Mouse (Mus musculus): ENCODE data around the gene Tex12. TPM values are rescaled to one million over a fixed set of nuclear protein-coding genes. Genes with fewer than 3 reads are reported as not detected.

Tex12 gene
- polyA plus RNA-seq (2015; fragmentation: Nextera tagmentation; extraction: Ambion mirVana) = 0.17 TPM in 1 of 2 replicates, not detected in the other

DNA sequence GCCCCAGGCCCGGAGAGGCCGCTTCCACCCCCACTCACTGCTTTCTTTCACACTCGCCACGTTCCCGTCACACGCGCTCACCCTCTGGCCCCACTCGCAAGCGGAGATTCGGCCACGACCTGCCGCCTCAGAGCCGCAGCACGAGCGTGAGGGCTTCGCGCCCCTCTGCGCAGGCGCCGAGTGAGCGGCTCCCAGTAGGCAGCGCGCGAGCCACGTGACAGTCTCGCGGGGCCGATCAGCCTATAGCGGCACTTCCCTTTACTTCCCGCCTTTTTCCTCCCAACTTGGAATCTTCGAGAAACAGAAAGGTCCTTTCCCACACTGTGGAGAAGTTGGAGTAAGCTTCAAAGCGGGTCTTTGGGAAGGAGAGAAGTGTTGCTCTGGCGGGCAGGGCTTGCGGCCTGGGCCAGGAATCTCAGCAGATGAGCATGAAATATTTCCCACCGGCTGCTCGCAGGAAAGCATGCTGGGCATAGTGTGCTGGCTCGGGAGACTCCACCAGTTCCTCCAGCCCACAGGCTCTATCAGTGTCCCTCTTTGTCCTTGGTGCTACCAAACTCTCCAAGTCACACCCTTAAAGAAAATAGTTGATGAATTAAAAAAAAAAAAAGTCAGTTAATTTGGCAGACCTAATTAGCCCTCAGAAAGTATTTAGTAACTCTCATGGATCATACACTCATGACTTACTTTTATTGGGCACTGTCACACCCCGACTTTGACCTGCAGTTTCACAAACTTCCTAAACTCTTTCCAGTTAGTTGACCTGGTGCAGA, at the start of gene Tex12:
Tex12 (minus strand) TSS at position 181 of the 773 bp plus-strand sequence.
- 87% methylated on average over 38 of the region's 38 CpGs for WGBS
- no peaks in the 10 kb centered on the region for H3K27me3 ChIP-seq
- no peak within 1 kb of the TSS for H3K4me2 ChIP-seq
- H3K27ac ChIP-seq (replicated peaks) = no peak within 1 kb of the TSS
- no peak within 1 kb of the TSS for H3K9ac ChIP-seq
- no peak for ATAC-seq (ENCODE audit: low FRiP score, low read depth)
- H3K4me3 ChIP-seq = no peak within 1 kb of the TSS
- no peaks in the 10 kb centered on the region for H3K4me1 ChIP-seq (replicated peaks)
- no peaks in the 10 kb centered on the region for H3K9me3 ChIP-seq
- no peaks in the 10 kb centered on the region for H3K36me3 ChIP-seq

DNA sequence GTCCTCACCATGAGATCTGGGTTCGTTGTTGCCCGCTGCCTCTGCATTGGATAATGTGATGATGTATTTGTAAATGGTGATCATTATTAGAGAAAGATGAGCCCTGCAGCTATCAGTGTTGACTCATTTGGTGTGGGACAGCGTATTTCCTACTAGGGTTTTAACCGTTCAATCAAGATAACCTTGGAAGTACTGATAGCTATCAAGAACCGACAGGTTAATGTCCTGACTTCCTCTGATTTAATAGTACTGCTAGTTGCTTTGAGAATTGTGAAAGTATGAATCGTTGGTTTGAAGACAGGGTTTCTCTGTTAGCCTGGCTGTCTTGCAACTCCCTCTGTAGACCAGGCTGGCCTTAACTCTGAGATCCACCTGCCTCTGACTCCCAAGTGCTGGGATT, 43.2 kb upstream of the Tex12 start:
- peak overlapping the region; percentile 91 for H3K27ac ChIP-seq (replicated peaks)
- H3K36me3 ChIP-seq = peaks cover 39% of the 10 kb centered on the region
- ATAC-seq (ENCODE audit: low FRiP score, low read depth) = no peak
- peak overlapping the region; percentile 70 for H3K4me3 ChIP-seq
- 6% methylated on average over 6 of the region's 6 CpGs for WGBS
- H3K27me3 ChIP-seq = no peaks in the 10 kb centered on the region
- H3K9me3 ChIP-seq = no peaks in the 10 kb centered on the region
- H3K4me2 ChIP-seq = peak overlapping the region; percentile 85
- peaks cover 36% of the 10 kb centered on the region for H3K4me1 ChIP-seq (replicated peaks)
- peak overlapping the region; percentile 70 for H3K9ac ChIP-seq

DNA sequence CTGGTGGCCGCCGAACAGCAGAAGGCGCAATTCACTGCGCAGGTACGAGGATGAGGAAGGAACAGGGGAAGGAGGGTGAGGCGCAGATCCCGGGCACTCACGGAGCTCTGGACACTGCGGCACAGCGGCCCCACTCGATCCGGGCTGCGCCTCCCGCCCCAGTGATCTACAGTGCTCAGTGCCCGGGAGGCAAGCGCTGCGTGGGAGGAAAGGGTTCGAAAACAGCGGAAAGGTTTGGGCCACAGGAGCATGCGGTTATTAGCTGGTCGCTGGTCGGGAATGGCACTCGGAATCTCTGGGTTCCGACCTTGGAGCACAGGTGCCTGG, 42.8 kb upstream of the Tex12 start:
- H3K27me3 ChIP-seq = no peaks in the 10 kb centered on the region
- H3K4me2 ChIP-seq = peak overlapping the region; percentile 85
- H3K36me3 ChIP-seq = peaks cover 42% of the 10 kb centered on the region
- H3K27ac ChIP-seq (replicated peaks) = peak overlapping the region; percentile 91
- peak overlapping the region; percentile 70 for H3K4me3 ChIP-seq
- peak overlapping the region; percentile 70 for H3K9ac ChIP-seq
- ATAC-seq (ENCODE audit: low FRiP score, low read depth) = peak; percentile 94
- no peaks in the 10 kb centered on the region for H3K9me3 ChIP-seq
- under 1% methylated on average over 24 of the region's 24 CpGs for WGBS
- peaks cover 36% of the 10 kb centered on the region for H3K4me1 ChIP-seq (replicated peaks)

DNA sequence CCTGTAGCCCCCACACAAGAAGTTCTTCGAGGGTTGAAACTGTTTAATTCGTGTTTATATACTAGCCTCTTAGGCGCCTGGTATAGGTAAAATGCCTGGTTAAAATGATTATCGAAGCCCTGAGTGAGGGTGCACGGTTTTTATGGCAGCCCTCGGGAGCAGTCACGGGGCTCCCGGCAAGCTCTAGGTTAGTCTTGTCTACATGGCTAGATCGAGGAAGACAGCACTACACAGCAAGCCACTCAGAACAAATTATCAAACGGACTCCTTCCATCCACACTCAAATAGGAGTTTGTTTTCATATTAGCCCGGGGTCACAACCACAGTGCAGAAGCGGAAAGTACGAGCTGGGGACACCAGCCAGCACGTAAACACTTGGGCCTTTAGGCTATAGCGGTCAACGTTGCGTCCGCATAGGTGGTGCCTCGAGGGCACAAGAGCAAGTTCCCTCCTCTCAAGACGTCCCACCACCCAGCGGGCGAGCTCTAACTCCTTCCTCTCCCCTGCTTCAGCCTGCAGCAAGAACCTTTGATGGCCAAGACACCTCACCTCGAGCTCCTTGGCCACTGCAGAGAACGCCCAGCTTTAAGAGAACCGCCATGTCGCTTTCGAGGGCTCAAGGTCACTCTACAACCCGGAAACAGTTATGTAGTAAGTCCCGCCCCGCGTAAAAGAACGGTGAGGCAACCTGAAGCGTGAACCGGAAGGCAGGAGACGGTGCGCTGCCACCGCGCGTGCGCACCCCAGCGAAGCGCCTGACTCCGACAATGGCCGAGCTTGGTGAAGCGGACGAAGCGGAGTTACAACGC, 42.3 kb upstream of the Tex12 start, which contains the start of the genes Sdhd and Timm8b:
Sdhd (minus strand) TSS at position 624 of the 809 bp plus-strand sequence.
Timm8b (plus strand) TSS at position 722 of the 809 bp plus-strand sequence.
- Histone ChIP-seq H3K4me3 (peak within 1 kb of the TSS; percentile 70), H3K4me2 (peak within 1 kb of the TSS; percentile 85), H3K27ac (replicated peaks) (peak within 1 kb of the TSS; percentile 91), H3K36me3 (peaks cover 46% of the 10 kb centered on the region), H3K27me3 (no peaks in the 10 kb centered on the region), H3K9me3 (no peaks in the 10 kb centered on the region), H3K4me1 (replicated peaks) (peaks cover 36% of the 10 kb centered on the region), H3K9ac (peak within 1 kb of the TSS; percentile 70)
- WGBS = 1% methylated on average over 48 of the region's 48 CpGs
- ATAC-seq (ENCODE audit: low FRiP score, low read depth) = peak; percentile 99

DNA sequence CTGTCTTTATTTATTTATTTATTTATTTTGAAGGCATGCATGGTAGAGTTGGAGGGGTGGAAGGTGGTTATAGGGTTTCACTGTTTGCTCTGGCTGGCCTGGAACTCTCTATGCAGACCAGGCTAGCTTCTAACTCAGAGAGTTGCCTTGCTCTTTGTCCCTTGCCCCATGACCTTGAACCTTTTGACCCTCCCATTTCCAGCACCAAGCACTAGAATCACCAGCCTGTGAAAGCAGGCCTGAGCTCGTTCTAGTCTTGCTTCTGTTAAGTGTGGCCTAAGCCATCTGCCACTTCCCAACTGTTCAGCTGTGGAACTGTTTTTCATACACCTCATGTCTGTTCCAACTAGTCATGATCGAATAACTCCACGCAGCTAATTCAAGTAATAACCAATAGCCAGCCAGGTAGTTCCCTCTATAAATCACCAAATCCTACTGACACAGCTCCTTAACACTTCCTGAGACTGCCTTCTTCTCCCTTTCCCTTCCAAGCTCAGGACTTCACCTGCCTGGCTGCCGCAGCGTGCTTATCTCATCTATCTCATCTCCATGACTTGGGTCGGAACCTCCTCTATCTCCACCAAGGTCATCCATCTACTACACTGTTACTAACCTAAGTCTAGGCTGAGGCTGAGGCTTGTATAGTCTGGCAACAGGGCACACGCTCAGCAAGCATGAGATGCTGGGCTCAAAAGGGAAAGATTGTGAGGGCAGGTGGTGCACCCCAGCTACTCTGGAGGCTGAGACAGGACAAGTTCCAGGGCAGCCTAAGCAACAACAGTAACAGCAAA, 41.1 kb upstream of the Tex12 start:
- Histone ChIP-seq H3K9me3 (no peaks in the 10 kb centered on the region), H3K27me3 (no peaks in the 10 kb centered on the region), H3K4me3 (peak overlapping the region; percentile 70), H3K9ac (peak overlapping the region; percentile 70; the same call in 1 of the 2 replicates), H3K36me3 (peaks cover 47% of the 10 kb centered on the region), H3K27ac (replicated peaks) (no peak overlapping the region), H3K4me2 (peak overlapping the region; percentile 85), H3K4me1 (replicated peaks) (peaks cover 36% of the 10 kb centered on the region)
- no peak for ATAC-seq (ENCODE audit: low FRiP score, low read depth)
- 94% methylated on average over 7 of the region's 7 CpGs for WGBS

DNA sequence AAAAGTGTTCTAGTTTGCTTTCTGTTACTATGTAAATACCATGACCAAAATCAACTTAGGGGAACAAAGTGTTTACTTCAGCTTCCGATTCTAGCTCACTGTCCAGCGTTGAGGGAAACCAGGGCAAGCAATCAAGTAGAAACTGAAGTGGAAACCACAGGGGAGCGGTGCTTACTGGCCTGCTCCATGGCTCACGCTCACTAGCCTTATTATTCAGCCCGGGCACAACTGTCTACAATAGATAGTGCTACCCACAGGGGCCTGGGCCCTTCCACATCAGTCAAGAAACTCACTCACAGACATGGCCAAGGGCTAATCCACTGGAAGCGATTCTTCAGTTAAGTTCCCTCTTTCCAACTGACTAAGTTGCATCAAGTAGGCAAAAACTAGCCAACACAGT, 40.4 kb upstream of the Tex12 start:
- ATAC-seq (ENCODE audit: low FRiP score, low read depth) = no peak
- no peaks in the 10 kb centered on the region for H3K27me3 ChIP-seq
- no peak overlapping the region for H3K4me3 ChIP-seq
- H3K4me2 ChIP-seq = peak overlapping the region; percentile 85; the same call in 1 of the 2 replicates
- H3K4me1 ChIP-seq (replicated peaks) = peaks cover 36% of the 10 kb centered on the region
- WGBS = 85% methylated on average over 6 of the region's 6 CpGs
- H3K9me3 ChIP-seq = no peaks in the 10 kb centered on the region
- H3K9ac ChIP-seq = no peak overlapping the region
- H3K36me3 ChIP-seq = peaks cover 52% of the 10 kb centered on the region
- H3K27ac ChIP-seq (replicated peaks) = no peak overlapping the region

DNA sequence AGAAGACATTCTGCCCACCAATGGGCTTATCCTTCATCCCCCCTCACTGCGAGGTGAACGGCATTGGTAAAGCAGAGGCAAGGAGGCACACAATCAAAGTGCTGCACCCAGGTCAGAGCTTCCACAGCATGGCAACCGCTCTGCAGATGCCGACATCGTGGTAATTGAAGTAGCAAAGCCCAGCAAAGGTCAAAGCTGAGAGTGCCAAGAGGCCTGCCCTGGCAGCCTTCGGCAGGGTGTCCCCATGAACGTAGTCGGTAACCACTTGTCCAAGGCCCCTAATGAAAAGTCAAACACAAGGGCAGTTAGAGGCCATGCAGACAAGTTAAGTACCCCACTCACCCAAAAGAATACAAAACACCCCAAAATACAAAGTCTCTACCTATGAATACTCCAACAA, 35.8 kb upstream of the Tex12 start:
- Histone ChIP-seq H3K9ac (no peak overlapping the region), H3K9me3 (no peaks in the 10 kb centered on the region), H3K4me2 (no peak overlapping the region), H3K36me3 (peaks cover 57% of the 10 kb centered on the region), H3K4me3 (no peak overlapping the region), H3K27me3 (no peaks in the 10 kb centered on the region), H3K27ac (replicated peaks) (no peak overlapping the region), H3K4me1 (replicated peaks) (peaks cover 10% of the 10 kb centered on the region)
- WGBS = 97% methylated on average over 8 of the region's 8 CpGs
- ATAC-seq (ENCODE audit: low FRiP score, low read depth) = no peak

DNA sequence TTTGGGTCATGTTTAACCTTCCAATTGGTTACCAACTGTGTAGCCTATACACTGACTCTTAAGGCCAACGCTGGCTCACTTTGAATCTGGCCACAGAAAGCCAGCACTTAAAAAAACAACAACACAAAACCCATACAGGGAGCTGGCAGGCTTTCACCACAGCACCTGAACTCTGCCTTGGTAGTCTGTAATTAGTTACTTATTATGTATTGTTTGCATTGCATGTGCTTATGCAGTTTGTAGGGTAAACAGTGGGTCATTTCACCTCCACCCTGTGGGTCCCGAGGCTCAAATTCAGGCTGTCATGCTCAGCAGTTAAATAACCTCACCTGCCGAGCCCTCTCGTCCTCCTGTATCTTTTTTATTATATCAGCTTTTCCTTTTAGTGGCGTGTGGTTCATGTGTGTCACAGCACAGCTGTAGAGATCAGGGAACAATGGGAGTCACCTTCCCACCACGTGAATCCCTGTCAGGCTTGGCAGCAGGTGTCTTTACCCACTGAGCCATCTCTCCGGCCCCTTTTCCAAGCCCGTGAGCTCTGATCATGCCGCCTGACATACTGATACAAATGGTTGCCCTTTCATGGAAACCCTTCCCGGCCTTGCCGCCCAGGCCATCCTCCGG, 33.8 kb upstream of the Tex12 start:
- no peaks in the 10 kb centered on the region for H3K4me1 ChIP-seq (replicated peaks)
- H3K27me3 ChIP-seq = no peaks in the 10 kb centered on the region
- no peak overlapping the region for H3K27ac ChIP-seq (replicated peaks)
- ATAC-seq (ENCODE audit: low FRiP score, low read depth) = no peak
- no peaks in the 10 kb centered on the region for H3K9me3 ChIP-seq
- WGBS = 76% methylated on average over 12 of the region's 12 CpGs
- no peak overlapping the region for H3K9ac ChIP-seq
- no peak overlapping the region for H3K4me3 ChIP-seq
- H3K36me3 ChIP-seq = peaks cover 49% of the 10 kb centered on the region
- no peak overlapping the region for H3K4me2 ChIP-seq

DNA sequence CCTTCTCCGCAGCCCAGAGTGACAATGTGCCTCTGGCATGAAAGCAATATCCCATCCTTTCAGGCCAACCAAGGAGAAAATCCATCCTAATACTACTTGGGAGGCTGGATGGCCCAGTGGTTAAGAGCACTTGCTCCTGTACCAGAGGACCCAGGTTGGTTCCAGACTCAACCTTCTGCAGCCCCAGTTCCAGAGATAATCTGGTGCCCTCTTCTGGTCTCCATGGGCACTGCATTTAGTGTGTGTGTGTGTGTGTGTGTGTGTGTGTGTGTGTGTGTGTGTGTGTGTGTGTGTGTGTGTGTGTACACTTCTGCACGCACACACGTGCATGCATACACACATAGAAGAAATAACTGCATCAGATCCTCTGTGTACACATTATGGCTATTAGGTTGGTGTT, 32.4 kb upstream of the Tex12 start:
- Histone ChIP-seq H3K4me3 (no peak overlapping the region), H3K4me1 (replicated peaks) (no peaks in the 10 kb centered on the region), H3K4me2 (no peak overlapping the region), H3K36me3 (peaks cover 36% of the 10 kb centered on the region), H3K27me3 (no peaks in the 10 kb centered on the region), H3K9me3 (no peaks in the 10 kb centered on the region), H3K9ac (no peak overlapping the region), H3K27ac (replicated peaks) (no peak overlapping the region)
- WGBS = 82% methylated on average over 3 of the region's 3 CpGs
- ATAC-seq (ENCODE audit: low FRiP score, low read depth) = no peak

DNA sequence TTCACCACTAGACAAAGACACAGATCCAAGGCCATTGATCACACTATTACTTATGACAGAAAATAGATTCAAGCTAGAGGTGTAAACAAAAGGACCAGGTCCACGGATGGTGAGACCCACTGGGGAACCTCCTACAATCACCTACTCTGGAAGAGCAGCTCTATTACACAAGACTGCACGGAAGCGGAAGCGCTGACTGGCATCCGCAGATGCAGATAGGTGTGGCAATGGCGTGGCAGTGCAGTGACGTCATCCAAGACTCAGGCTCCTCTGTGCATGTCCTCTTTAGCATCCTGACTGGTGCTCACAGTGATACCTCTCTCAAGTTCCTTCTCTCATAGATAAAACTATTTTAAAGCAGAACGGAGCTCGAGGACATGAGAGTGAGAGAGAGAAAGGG, 31.8 kb upstream of the Tex12 start:
- no peak for ATAC-seq (ENCODE audit: low FRiP score, low read depth)
- no peak overlapping the region for H3K4me3 ChIP-seq
- H3K9ac ChIP-seq = no peak overlapping the region
- H3K9me3 ChIP-seq = no peaks in the 10 kb centered on the region
- 90% methylated on average over 9 of the region's 9 CpGs for WGBS
- H3K27ac ChIP-seq (replicated peaks) = no peak overlapping the region
- H3K27me3 ChIP-seq = no peaks in the 10 kb centered on the region
- peaks cover 30% of the 10 kb centered on the region for H3K36me3 ChIP-seq
- H3K4me1 ChIP-seq (replicated peaks) = no peaks in the 10 kb centered on the region
- H3K4me2 ChIP-seq = no peak overlapping the region

DNA sequence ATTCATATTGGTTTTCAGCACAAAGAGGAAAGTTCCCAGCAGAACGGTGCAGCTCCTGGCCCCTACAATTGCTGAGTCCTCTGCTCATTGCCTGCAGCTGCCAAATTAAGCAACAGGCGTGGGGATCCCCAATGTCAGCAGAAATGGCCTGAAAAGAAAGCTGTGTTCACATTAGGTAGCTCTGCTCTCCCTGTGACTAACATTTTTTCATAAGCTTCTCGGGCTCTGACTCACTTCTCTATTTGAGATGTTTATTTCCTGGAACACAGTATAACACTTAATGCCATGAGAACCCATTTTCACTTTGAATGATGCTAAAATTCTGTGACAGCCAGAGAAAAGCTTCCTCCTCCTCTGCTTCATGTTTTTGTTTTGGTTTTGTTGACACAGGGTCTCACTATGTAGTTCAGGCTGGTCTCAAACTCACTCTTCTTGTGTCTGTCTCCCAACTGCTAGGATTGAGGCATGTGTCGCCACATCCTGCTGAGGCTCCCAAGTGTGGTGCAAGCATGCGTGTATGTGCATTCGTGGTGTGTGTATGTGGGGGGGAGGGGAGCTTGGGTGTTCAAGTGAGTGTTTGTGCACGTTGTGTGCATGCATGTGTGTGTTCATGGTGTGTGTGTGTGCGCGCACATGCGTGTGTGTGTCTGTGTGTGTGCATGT, 29.9 kb upstream of the Tex12 start:
- WGBS = 81% methylated on average over 10 of the region's 10 CpGs
- Histone ChIP-seq H3K4me1 (replicated peaks) (no peaks in the 10 kb centered on the region), H3K27ac (replicated peaks) (no peak overlapping the region), H3K9me3 (no peaks in the 10 kb centered on the region), H3K4me2 (no peak overlapping the region), H3K9ac (no peak overlapping the region), H3K27me3 (no peaks in the 10 kb centered on the region), H3K36me3 (peaks cover 12% of the 10 kb centered on the region), H3K4me3 (no peak overlapping the region)
- ATAC-seq (ENCODE audit: low FRiP score, low read depth) = no peak
